Mouse (Mus musculus) forebrain, embryonic 16.5 days (tissue): ENCODE measurements around the gene Birc5. TPM values are rescaled to one million over a fixed set of nuclear protein-coding genes. Genes with fewer than 3 reads are reported as not detected.

Experiments used
- ATAC-seq: fragments of 200-750 bp; cut with Nextera tagmentation; 2 replicates; pipeline ENCODE4 v1.8.0; 2017; ENCODE audit warnings: mild to moderate bottlenecking, moderate library complexity
- H3K27ac ChIP-seq: fragments of 300-500 bp; sonication (generic); 2 replicates; pipeline ENCODE4 v1.5.1; 2014; ENCODE audit warnings: low read length, control low read depth
- H3K27me3 ChIP-seq: fragments of 300-500 bp; sonication (generic); replicated peaks from 2 replicates; pipeline ENCODE4 v1.6.1; 2014; ENCODE audit warnings: low read length; ENCODE audit not compliant: control insufficient read depth, insufficient read depth
- H3K36me3 ChIP-seq: fragments of 300-500 bp; sonication (generic); 2 replicates; pipeline ENCODE4 v1.6.1; 2014; ENCODE audit not compliant: control insufficient read depth, insufficient read depth
- H3K4me1 ChIP-seq: fragments of 300-500 bp; sonication (generic); replicated peaks from 2 replicates; pipeline ENCODE4 v1.6.1; 2014; ENCODE audit warnings: low read length; ENCODE audit not compliant: control insufficient read depth, insufficient read depth
- H3K4me2 ChIP-seq: fragments of 300-500 bp; sonication (generic); 2 replicates; pipeline ENCODE4 v1.6.1; 2014; ENCODE audit warnings: mild to moderate bottlenecking, low read length, control low read depth
- H3K4me3 ChIP-seq: fragments of 300-500 bp; sonication (generic); replicated peaks from 2 replicates; pipeline ENCODE4 v1.5.1; 2014; ENCODE audit warnings: mild to moderate bottlenecking, low read length, control low read depth
- H3K9ac ChIP-seq: fragments of 300-500 bp; sonication (generic); replicated peaks from 2 replicates; pipeline ENCODE4 v1.6.1; 2014; ENCODE audit warnings: low read depth, low read length, control low read depth
- H3K9me3 ChIP-seq: fragments of 300-500 bp; sonication (generic); 2 replicates; pipeline ENCODE4 v1.6.1; 2016; ENCODE audit warnings: low read length; ENCODE audit not compliant: control insufficient read depth
- WGBS: fragments of 180-500 bp; shearing (Covaris S2); extraction: QIAGEN DNeasy Blood & Tissue Kit; methylation state at CpG from one replicate; pipeline ENCODE4 v1.1.7; 2014; 5-methylcytosine and 5-hydroxymethylcytosine counted together
- polyA plus RNA-seq: library from polyadenylated mRNA; unstranded; fragments of >200 nt; fragmentation: Nextera tagmentation; extraction: Ambion mirVana; gene quantifications from 2 replicates; pipeline ENCODE4 v1.2.1, GENCODE M21; 2015

The Birc5 gene
- polyA plus RNA-seq, 1 experiment from 2014 or later, result 72.6 TPM

GRCm38 (mm10) chr11:117858392-117858791 lies 9.3 kb downstream of the Birc5 start:
- Histone ChIP-seq H3K4me1 (peaks cover 4% of the 10 kb centered on the region; the same call in 1 of the 2 replicates), H3K36me3 (no peaks in the 10 kb centered on the region), H3K9ac (no peak overlapping the region), H3K27ac (no peak overlapping the region), H3K4me3 (no peak overlapping the region), H3K27me3 (peaks cover 14% of the 10 kb centered on the region), H3K9me3 (no peaks in the 10 kb centered on the region), H3K4me2 (no peak overlapping the region)
- 57% methylated on average over 3 of the region's 3 CpGs for WGBS
- no peak for ATAC-seq

GRCm38 (mm10) chr11:117860601-117861000 lies 11.6 kb downstream of the Birc5 start, which contains the start of gene Tmem235:
Tmem235 (plus strand) TSS chr11:117860752.
- Histone ChIP-seq H3K27me3 (peaks cover 14% of the 10 kb centered on the region), H3K27ac (no peak within 1 kb of the TSS), H3K9ac (0 out of 2 replicates have a peak within 1 kb of the TSS, but pooled peaks have one; percentile 13), H3K4me1 (peaks cover 4% of the 10 kb centered on the region; the same call in 1 of the 2 replicates), H3K4me2 (no peak within 1 kb of the TSS), H3K36me3 (no peaks in the 10 kb centered on the region), H3K4me3 (no peak within 1 kb of the TSS), H3K9me3 (no peaks in the 10 kb centered on the region)
- 4% methylated on average over 23 of the region's 23 CpGs for WGBS
- no peak for ATAC-seq

GRCm38 (mm10) chr11:117863174-117863856 lies 14.3 kb downstream of the Birc5 start:
- H3K4me1 ChIP-seq, result peaks cover 9% of the 10 kb centered on the region; the same call in 1 of the 2 replicates
- no peak overlapping the region for H3K27ac ChIP-seq
- peaks cover 14% of the 10 kb centered on the region for H3K27me3 ChIP-seq
- no peaks in the 10 kb centered on the region for H3K9me3 ChIP-seq
- H3K9ac ChIP-seq, result no peak overlapping the region
- no peak overlapping the region for H3K4me2 ChIP-seq
- no peaks in the 10 kb centered on the region for H3K36me3 ChIP-seq
- 17% methylated on average over 11 of the region's 11 CpGs for WGBS
- no peak for ATAC-seq
- H3K4me3 ChIP-seq, result no peak overlapping the region

GRCm38 (mm10) chr11:117864805-117865204 lies 15.8 kb downstream of the Birc5 start:
- H3K9ac ChIP-seq, result no peak overlapping the region
- 54% methylated on average over 2 of the region's 2 CpGs for WGBS
- peaks cover 9% of the 10 kb centered on the region; the same call in 1 of the 2 replicates for H3K4me1 ChIP-seq
- peaks cover 12% of the 10 kb centered on the region for H3K27me3 ChIP-seq
- no peak for ATAC-seq
- no peak overlapping the region for H3K4me2 ChIP-seq
- H3K4me3 ChIP-seq, result no peak overlapping the region
- H3K27ac ChIP-seq, result no peak overlapping the region
- no peaks in the 10 kb centered on the region for H3K9me3 ChIP-seq
- H3K36me3 ChIP-seq, result no peaks in the 10 kb centered on the region

- H3K4me3 ChIP-seq, result no peak overlapping the region
- peaks cover under 1% of the 10 kb centered on the region; the same call in 1 of the 2 replicates for H3K27me3 ChIP-seq
- 5% methylated on average over 6 of the region's 6 CpGs for WGBS
- peak overlapping the region; percentile 32; the same call in 1 of the 2 replicates for H3K9ac ChIP-seq
- no peaks in the 10 kb centered on the region for H3K36me3 ChIP-seq
- no peaks in the 10 kb centered on the region for H3K9me3 ChIP-seq
- H3K4me2 ChIP-seq, result no peak overlapping the region
- no peak overlapping the region for H3K27ac ChIP-seq
- peaks cover 11% of the 10 kb centered on the region for H3K4me1 ChIP-seq
- no peak for ATAC-seq
Observed at GRCm38 (mm10) chr11:117865988-117866387, 16.9 kb downstream of the Birc5 start.

GRCm38 (mm10) chr11:117870688-117871365 lies 21.8 kb downstream of the Birc5 start:
- H3K9me3 ChIP-seq, result no peaks in the 10 kb centered on the region
- H3K4me3 ChIP-seq, result no peak overlapping the region
- H3K4me2 ChIP-seq, result no peak overlapping the region; the same call in 1 of the 2 replicates
- H3K9ac ChIP-seq, result peak overlapping the region; percentile 32
- H3K27me3 ChIP-seq, result no peaks in the 10 kb centered on the region
- WGBS, result 34% methylated on average over 12 of the region's 12 CpGs
- peaks cover 24% of the 10 kb centered on the region for H3K4me1 ChIP-seq
- no peak overlapping the region for H3K27ac ChIP-seq
- H3K36me3 ChIP-seq, result no peaks in the 10 kb centered on the region
- ATAC-seq, result peak; percentile 34

GRCm38 (mm10) chr11:117871376-117871775 lies 22.3 kb downstream of the Birc5 start:
- no peak for ATAC-seq
- H3K4me2 ChIP-seq, result no peak overlapping the region
- no peak overlapping the region for H3K27ac ChIP-seq
- H3K9me3 ChIP-seq, result no peaks in the 10 kb centered on the region
- H3K9ac ChIP-seq, result no peak overlapping the region; the same call in 1 of the 2 replicates
- H3K27me3 ChIP-seq, result no peaks in the 10 kb centered on the region
- 69% methylated on average over 5 of the region's 5 CpGs for WGBS
- H3K4me3 ChIP-seq, result no peak overlapping the region
- H3K36me3 ChIP-seq, result no peaks in the 10 kb centered on the region
- peaks cover 20% of the 10 kb centered on the region for H3K4me1 ChIP-seq

GRCm38 (mm10) chr11:117871911-117872584 lies 23.0 kb downstream of the Birc5 start:
- H3K4me2 ChIP-seq, result no peak overlapping the region; the same call in 1 of the 2 replicates
- H3K9me3 ChIP-seq, result no peaks in the 10 kb centered on the region
- H3K36me3 ChIP-seq, result no peaks in the 10 kb centered on the region
- no peak for ATAC-seq
- H3K4me3 ChIP-seq, result no peak overlapping the region
- no peaks in the 10 kb centered on the region for H3K27me3 ChIP-seq
- H3K9ac ChIP-seq, result no peak overlapping the region
- 65% methylated on average over 12 of the region's 12 CpGs for WGBS
- no peak overlapping the region for H3K27ac ChIP-seq
- H3K4me1 ChIP-seq, result peaks cover 19% of the 10 kb centered on the region
